Mouse (Mus musculus): ENCODE measurements around the gene Rbbp9. TPM values are rescaled to one million over a fixed set of nuclear protein-coding genes. Genes with fewer than 3 reads are reported as not detected.

Rbbp9 gene
- polyA plus RNA-seq, 1 experiment from 2014 or later: 46.6 TPM

DNA sequence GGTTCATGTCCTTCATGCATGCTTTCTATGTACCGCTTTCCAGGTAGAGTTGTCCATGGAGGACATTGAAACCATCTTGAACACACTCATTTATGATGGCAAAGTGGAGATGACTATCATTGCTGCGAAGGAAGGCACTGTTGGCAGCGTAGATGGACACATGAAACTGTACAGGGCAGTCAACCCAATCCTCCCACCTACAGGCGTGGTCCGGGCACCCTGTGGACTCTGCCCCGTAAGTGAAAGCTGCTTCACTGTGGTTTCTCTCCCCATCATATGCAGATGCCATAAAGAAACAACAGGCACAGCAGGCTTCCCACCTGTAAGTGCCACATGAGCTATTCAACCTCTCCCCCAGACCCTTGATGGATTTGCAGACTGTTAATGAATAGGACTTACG is 13.5 kb downstream of the Rbbp9 start:
- 93% methylated on average over 7 of the region's 7 CpGs for WGBS

DNA sequence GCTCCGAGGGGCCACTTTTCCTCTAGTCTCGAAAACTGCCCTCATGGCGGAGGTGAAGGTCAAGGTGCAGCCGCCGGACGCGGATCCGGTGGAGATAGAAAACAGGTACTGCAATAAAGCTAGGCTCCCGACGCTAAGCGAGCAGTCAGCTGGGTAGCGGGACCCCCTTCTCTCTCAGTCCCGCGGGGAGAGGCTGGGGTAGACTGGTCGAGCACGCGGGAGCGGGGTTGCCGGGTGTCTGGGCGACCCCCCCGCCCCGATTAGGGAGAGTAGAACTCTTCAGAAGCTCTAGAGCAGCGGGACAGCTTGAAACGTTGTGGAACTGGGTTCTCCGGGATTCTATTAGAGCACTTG is 22.9 kb downstream of the Rbbp9 start:
- Histone ChIP-seq H3K27ac (replicated peaks in 1 of 2; ENCODE audit: control insufficient read depth in 1 of 2, insufficient read depth in 1 of 2, low read depth in 2 of 2, low read length in 2 of 2) (peak overlapping the region; percentile 3 to 91; a peak in 3 of 4 replicates), H3K4me1 (ENCODE audit: control insufficient read depth in 2 of 2, insufficient read depth in 2 of 2, low read length in 2 of 2) (peaks cover 0 to 12% of the 10 kb centered on the region in 2 experiments; a peak in 2 of 4 replicates), H3K4me2 (ENCODE audit: low read length) (peak overlapping the region; percentile 92), H3K9me3 (ENCODE audit: control insufficient read depth, low read length) (no peaks in the 10 kb centered on the region), H3K36me3 (ENCODE audit: control insufficient read depth, insufficient read depth, low read length) (peaks cover 25% of the 10 kb centered on the region), H3K27me3 (ENCODE audit: control insufficient read depth, insufficient read depth, low read length) (peaks cover 14% of the 10 kb centered on the region; the same call in 1 of the 2 replicates), H3K9ac (ENCODE audit: low read length) (peak overlapping the region; percentile 94), H3K4me3 (ENCODE audit: control insufficient read depth in 1 of 2, insufficient read depth in 1 of 2, low read depth in 1 of 2, low read length in 2 of 2) (peak overlapping the region; percentile 60 to 97)
- peak; percentile 24; the same call in 1 of the 2 replicates for ATAC-seq (ENCODE audit: insufficient number of reproducible peaks, insufficient read depth, low FRiP score, low read depth)
- under 1% methylated on average over 24 of the region's 25 CpGs for WGBS

More for the DNA sequence above, 13.5 kb downstream of the Rbbp9 start:
- Histone ChIP-seq H3K9ac (ENCODE audit: low read length) (no peak overlapping the region), H3K27me3 (ENCODE audit: control insufficient read depth, insufficient read depth, low read length) (no peaks in the 10 kb centered on the region), H3K4me3 (ENCODE audit: control insufficient read depth in 1 of 2, insufficient read depth in 1 of 2, low read depth in 1 of 2, low read length in 2 of 2) (no peak overlapping the region), H3K4me1 (ENCODE audit: control insufficient read depth in 2 of 2, insufficient read depth in 2 of 2, low read length in 2 of 2) (no peaks in the 10 kb centered on the region), H3K36me3 (ENCODE audit: control insufficient read depth, insufficient read depth, low read length) (peaks cover 97% of the 10 kb centered on the region), H3K9me3 (ENCODE audit: control insufficient read depth, low read length) (no peaks in the 10 kb centered on the region), H3K27ac (replicated peaks in 1 of 2; ENCODE audit: control insufficient read depth in 1 of 2, insufficient read depth in 1 of 2, low read depth in 2 of 2, low read length in 2 of 2) (no peak overlapping the region), H3K4me2 (ENCODE audit: low read length) (no peak overlapping the region)
- no peak for ATAC-seq (ENCODE audit: insufficient number of reproducible peaks, insufficient read depth, low FRiP score, low read depth)

DNA sequence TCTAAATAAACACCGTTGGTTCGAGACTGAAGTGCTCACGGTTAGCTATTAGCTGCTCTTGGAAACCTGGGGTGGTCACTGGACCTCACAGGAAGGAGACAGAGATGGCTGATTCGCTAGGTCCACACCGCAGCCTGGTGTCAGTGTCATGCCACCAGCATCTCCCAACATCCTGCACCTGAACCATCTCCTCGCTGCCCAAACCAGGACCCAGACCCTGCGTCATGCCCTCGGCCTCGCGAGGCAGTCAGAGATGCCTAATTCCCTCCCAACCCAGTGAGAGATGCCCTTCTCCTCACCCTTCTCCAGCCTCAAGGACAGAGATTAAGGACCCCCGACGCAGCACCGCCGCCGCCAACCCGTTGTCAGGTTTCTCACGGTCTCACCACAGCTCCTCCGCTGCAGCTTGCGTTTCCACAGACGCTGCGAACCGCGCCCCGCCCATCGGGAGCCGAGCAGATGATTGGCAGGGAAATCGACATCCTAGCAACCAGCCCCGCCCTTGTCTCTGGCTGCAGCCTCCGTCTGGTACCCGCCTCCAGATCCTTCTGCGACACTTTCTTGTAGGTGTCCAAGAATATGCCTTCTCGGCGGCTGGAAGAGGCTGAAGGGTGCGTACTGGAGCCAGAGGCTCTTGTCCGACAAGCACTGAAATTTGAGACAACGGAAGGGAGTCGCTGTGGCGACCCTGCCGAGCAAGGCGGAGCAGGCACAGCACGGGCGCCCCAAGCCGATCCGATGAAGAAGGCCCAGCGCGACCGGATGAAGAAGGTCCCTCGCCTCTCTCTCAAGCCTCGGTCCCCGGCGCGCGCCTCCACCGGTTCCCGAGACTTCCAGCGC is 23.5 kb downstream of the Rbbp9 start, which contains the start of the genes Dzank1 and Polr3f:
Gene Dzank1 (minus strand): TSS at position 434 of the 840 bp plus-strand sequence.
Gene Polr3f (plus strand): TSS at position 738 of the 840 bp plus-strand sequence.
- Histone ChIP-seq H3K36me3 (ENCODE audit: control insufficient read depth, insufficient read depth, low read length) (peaks cover 20% of the 10 kb centered on the region), H3K4me3 (ENCODE audit: control insufficient read depth in 1 of 2, insufficient read depth in 1 of 2, low read depth in 1 of 2, low read length in 2 of 2) (peak within 1 kb of the TSS; percentile 60 to 97), H3K9me3 (ENCODE audit: control insufficient read depth, low read length) (no peaks in the 10 kb centered on the region), H3K4me2 (ENCODE audit: low read length) (peak within 1 kb of the TSS; percentile 92), H3K27ac (replicated peaks in 1 of 2; ENCODE audit: control insufficient read depth in 1 of 2, insufficient read depth in 1 of 2, low read depth in 2 of 2, low read length in 2 of 2) (peak within 1 kb of the TSS; percentile 90 to 91), H3K27me3 (ENCODE audit: control insufficient read depth, insufficient read depth, low read length) (peaks cover 14% of the 10 kb centered on the region; the same call in 1 of the 2 replicates), H3K4me1 (ENCODE audit: control insufficient read depth in 2 of 2, insufficient read depth in 2 of 2, low read length in 2 of 2) (peaks cover 0 to 12% of the 10 kb centered on the region in 2 experiments; a peak in 2 of 4 replicates), H3K9ac (ENCODE audit: low read length) (peak within 1 kb of the TSS; percentile 94)
- WGBS: 1% methylated on average over 54 of the region's 56 CpGs
- ATAC-seq (ENCODE audit: insufficient number of reproducible peaks, insufficient read depth, low FRiP score, low read depth): peak; percentile 95

DNA sequence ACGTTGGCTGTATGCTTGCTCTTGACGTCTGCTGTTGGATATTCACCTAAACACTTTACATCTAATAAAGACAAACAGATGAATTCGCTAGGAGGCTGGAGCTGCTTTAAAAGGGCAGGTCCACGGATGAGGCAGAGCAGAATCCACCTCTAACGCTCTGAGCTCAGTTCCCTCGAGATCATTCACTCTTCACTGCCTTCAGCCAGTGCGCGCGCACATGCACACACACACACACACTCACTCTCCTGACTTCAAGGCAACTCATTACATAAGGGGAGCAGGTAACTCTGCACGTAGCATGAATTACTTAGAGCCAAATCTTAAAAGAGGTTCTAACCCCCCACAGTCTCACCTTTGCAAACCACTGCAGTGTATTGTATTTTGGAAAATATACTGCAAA is 24.8 kb downstream of the Rbbp9 start:
- peaks cover 0 to 12% of the 10 kb centered on the region in 2 experiments; a peak in 2 of 4 replicates for H3K4me1 ChIP-seq (ENCODE audit: control insufficient read depth in 2 of 2, insufficient read depth in 2 of 2, low read length in 2 of 2)
- peaks cover 9% of the 10 kb centered on the region; the same call in 1 of the 2 replicates for H3K36me3 ChIP-seq (ENCODE audit: control insufficient read depth, insufficient read depth, low read length)
- no peaks in the 10 kb centered on the region for H3K9me3 ChIP-seq (ENCODE audit: control insufficient read depth, low read length)
- ATAC-seq (ENCODE audit: insufficient number of reproducible peaks, insufficient read depth, low FRiP score, low read depth): no peak
- H3K27ac ChIP-seq (replicated peaks in 1 of 2; ENCODE audit: control insufficient read depth in 1 of 2, insufficient read depth in 1 of 2, low read depth in 2 of 2, low read length in 2 of 2): no peak overlapping the region
- WGBS: 52% methylated on average over 10 of the region's 10 CpGs
- H3K27me3 ChIP-seq (ENCODE audit: control insufficient read depth, insufficient read depth, low read length): peaks cover 14% of the 10 kb centered on the region; the same call in 1 of the 2 replicates
- H3K4me3 ChIP-seq (ENCODE audit: control insufficient read depth in 1 of 2, insufficient read depth in 1 of 2, low read depth in 1 of 2, low read length in 2 of 2): no peak overlapping the region
- no peak overlapping the region for H3K9ac ChIP-seq (ENCODE audit: low read length)
- no peak overlapping the region for H3K4me2 ChIP-seq (ENCODE audit: low read length)

DNA sequence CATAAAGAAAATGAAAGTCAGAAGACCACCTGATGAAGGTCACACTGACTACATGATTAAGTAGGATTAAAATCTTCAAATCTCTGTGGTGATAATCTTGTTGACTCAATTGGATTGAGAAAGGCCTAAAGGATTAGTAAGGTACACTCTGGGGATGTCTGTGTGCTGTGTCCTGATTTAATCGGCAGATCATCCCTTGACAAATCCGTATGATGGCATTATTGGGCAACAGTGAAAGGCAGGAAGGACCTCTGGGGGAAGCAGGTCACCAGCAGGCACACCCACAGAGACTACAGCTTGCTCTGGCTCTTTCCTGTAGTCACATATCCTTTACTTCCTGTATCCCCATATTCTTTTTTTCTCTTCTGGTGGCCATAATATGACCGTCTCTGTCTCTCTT is 30.9 kb downstream of the Rbbp9 start:
- WGBS: 66% methylated on average over 3 of the region's 3 CpGs

DNA sequence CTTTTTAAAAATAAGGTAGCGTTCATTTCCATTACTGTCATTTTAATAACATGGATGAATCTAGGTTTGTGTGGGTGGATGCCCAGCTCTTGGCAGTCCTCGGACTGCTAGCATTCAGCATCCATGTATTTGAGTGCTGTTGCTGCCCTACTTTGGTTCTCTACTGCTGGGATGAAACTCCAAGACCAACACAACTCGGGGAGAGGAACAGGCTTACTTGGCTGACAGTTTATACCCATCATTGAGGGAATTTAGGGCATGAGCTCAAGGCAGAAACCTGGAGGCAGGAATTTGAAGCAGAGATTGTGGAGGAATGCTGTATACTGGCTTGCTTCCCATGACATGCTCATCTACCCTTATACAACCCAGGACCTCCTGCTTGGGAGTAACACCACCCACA is 36.0 kb downstream of the Rbbp9 start:
- H3K4me2 ChIP-seq (ENCODE audit: low read length): no peak overlapping the region
- no peak overlapping the region for H3K4me3 ChIP-seq (ENCODE audit: control insufficient read depth in 1 of 2, insufficient read depth in 1 of 2, low read depth in 1 of 2, low read length in 2 of 2)
- H3K36me3 ChIP-seq (ENCODE audit: control insufficient read depth, insufficient read depth, low read length): no peaks in the 10 kb centered on the region
- no peaks in the 10 kb centered on the region for H3K27me3 ChIP-seq (ENCODE audit: control insufficient read depth, insufficient read depth, low read length)
- ATAC-seq (ENCODE audit: insufficient number of reproducible peaks, insufficient read depth, low FRiP score, low read depth): no peak
- WGBS: 76% methylated on average over 3 of the region's 3 CpGs
- no peaks in the 10 kb centered on the region for H3K9me3 ChIP-seq (ENCODE audit: control insufficient read depth, low read length)
- H3K4me1 ChIP-seq (ENCODE audit: control insufficient read depth in 2 of 2, insufficient read depth in 2 of 2, low read length in 2 of 2): no peaks in the 10 kb centered on the region
- H3K9ac ChIP-seq (ENCODE audit: low read length): no peak overlapping the region
- H3K27ac ChIP-seq (replicated peaks in 1 of 2; ENCODE audit: control insufficient read depth in 1 of 2, insufficient read depth in 1 of 2, low read depth in 2 of 2, low read length in 2 of 2): no peak overlapping the region

More for the DNA sequence above, 30.9 kb downstream of the Rbbp9 start:
- Histone ChIP-seq H3K9ac (ENCODE audit: low read length) (no peak overlapping the region), H3K27me3 (ENCODE audit: control insufficient read depth, insufficient read depth, low read length) (0 out of 2 replicates have a peak, but pooled peaks cover under 1% of the 10 kb centered on the region), H3K4me2 (ENCODE audit: low read length) (no peak overlapping the region), H3K4me1 (ENCODE audit: control insufficient read depth in 2 of 2, insufficient read depth in 2 of 2, low read length in 2 of 2) (no peaks in the 10 kb centered on the region), H3K9me3 (ENCODE audit: control insufficient read depth, low read length) (no peaks in the 10 kb centered on the region), H3K27ac (replicated peaks in 1 of 2; ENCODE audit: control insufficient read depth in 1 of 2, insufficient read depth in 1 of 2, low read depth in 2 of 2, low read length in 2 of 2) (no peak overlapping the region), H3K4me3 (ENCODE audit: control insufficient read depth in 1 of 2, insufficient read depth in 1 of 2, low read depth in 1 of 2, low read length in 2 of 2) (no peak overlapping the region), H3K36me3 (ENCODE audit: control insufficient read depth, insufficient read depth, low read length) (no peaks in the 10 kb centered on the region)
- no peak for ATAC-seq (ENCODE audit: insufficient number of reproducible peaks, insufficient read depth, low FRiP score, low read depth)

DNA sequence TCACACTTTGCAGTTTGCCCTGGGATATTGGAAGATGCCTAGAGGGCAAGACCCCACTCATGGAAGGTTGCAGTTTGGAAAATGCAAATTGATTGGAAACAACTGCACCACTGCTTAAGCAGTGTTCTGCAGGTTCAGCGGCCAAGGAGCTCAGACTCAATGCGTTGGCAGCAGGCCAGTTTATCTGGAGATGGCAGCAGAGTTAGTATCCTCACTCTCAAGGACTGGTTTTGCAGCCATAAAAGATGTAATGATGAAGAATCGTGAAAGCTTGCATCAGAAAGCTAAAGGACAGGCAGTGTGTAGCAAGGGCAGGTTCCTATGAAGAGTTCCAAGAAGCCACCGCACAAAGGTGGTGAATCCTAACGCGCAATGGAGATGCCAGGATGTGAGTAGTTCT is 48.5 kb downstream of the Rbbp9 start:
- Histone ChIP-seq H3K4me2 (ENCODE audit: low read length) (no peak overlapping the region), H3K36me3 (ENCODE audit: control insufficient read depth, insufficient read depth, low read length) (no peaks in the 10 kb centered on the region), H3K27me3 (ENCODE audit: control insufficient read depth, insufficient read depth, low read length) (no peaks in the 10 kb centered on the region), H3K9ac (ENCODE audit: low read length) (no peak overlapping the region), H3K4me3 (ENCODE audit: control insufficient read depth in 1 of 2, insufficient read depth in 1 of 2, low read depth in 1 of 2, low read length in 2 of 2) (no peak overlapping the region), H3K4me1 (ENCODE audit: control insufficient read depth in 2 of 2, insufficient read depth in 2 of 2, low read length in 2 of 2) (no peaks in the 10 kb centered on the region), H3K27ac (replicated peaks in 1 of 2; ENCODE audit: control insufficient read depth in 1 of 2, insufficient read depth in 1 of 2, low read depth in 2 of 2, low read length in 2 of 2) (no peak overlapping the region), H3K9me3 (ENCODE audit: control insufficient read depth, low read length) (no peaks in the 10 kb centered on the region)
- 76% methylated on average over 6 of the region's 6 CpGs for WGBS
- ATAC-seq (ENCODE audit: insufficient number of reproducible peaks, insufficient read depth, low FRiP score, low read depth): no peak

All from heart, embryonic 14.5 days (tissue).